Mouse (Mus musculus) bone marrow macrophage, adult 2 months (primary cell): ENCODE measurements at regions not wholly inside any gene's neighbourhood (a gene's known extent, or its start where the extent isn't known, plus 50 kb on each side); places are given as distances from the start of the nearest gene placed in this dataset.

ENCODE experiments used
- CTCF ChIP-seq: IDR thresholded peaks from 2 replicates; pipeline ENCODE4 v1.5.1; 2012; ENCODE audit warnings: low read depth, mild to moderate bottlenecking, low read length, moderate library complexity
- POLR2A ChIP-seq: IDR thresholded peaks from 2 replicates; pipeline ENCODE4 v1.6.1; 2012; ENCODE audit warnings: mild to moderate bottlenecking, low read depth, low read length, borderline replicate concordance

DNA sequence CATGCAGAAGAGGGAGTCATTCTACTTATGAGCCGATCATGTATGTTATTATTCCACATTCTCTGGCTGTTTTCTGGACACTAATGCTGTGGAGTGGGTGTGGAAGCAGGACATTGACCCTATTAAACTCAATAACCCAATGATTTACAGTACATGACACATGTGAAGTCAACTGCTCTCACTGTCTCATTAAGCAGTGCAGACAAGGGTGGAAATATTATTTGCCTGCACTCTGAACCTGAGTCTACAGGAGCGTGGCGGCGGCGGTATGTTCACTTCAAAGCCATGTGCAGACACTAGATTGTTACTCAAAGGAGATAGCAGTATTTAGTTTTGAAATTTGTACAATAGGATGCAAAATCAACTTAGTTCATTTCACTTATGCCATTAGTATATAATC is 269.8 kb upstream of the Lrig3 start:
- TF ChIP-seq POLR2A, result no peak
- no peak for TF ChIP-seq CTCF
